9 mouse cellular contexts compared by ENCODE assay signal in genomic region chr6:83598646-83599045, GRCm38 (mm10). TPM values are rescaled to one million over a fixed set of nuclear protein-coding genes. Genes with fewer than 3 reads are reported as not detected.
DNase-seq lines count a peak whose midpoint lies in the region; ATAC-seq and TF ChIP-seq lines count a peak whose summit lies in the region.
"Had no signal": no experiment of that assay in that cellular context is flagged by ENCODE, and none has a peak within 500 bp of the region (broad histone marks: within the 10 kb centered on the region; RNA-seq: fewer than 3 reads in every experiment).

No protein-coding gene starts in this region.

- H3K9ac ChIP-seq in hindbrain, embryonic 16.5 days (ENCODE audit: low read depth, low read length): peak overlapping the region; percentile 52; the same call in 1 of the 2 replicates
- peak overlapping the region; percentile 64; the same call in 1 of the 2 replicates for H3K9ac ChIP-seq in midbrain, embryonic 16.5 days (ENCODE audit: low read depth, low read length)

- ATAC-seq in hindbrain, embryonic 16.5 days: no peak
- ATAC-seq in midbrain, embryonic 16.5 days: peak; percentile 64; the same call in 1 of the 2 replicates

- TF ChIP-seq POLR2A in testis, adult 2 months (IDR thresholded peaks at IDR 0.05; ENCODE audit: control insufficient read depth, low read depth, low read length): no peak

- H3K4me2 ChIP-seq in hindbrain, embryonic 16.5 days (ENCODE audit: low read length): peak overlapping the region; percentile 64
- H3K4me2 ChIP-seq in midbrain, embryonic 16.5 days (ENCODE audit: low read length): peak overlapping the region; percentile 67

- H3K4me3 ChIP-seq in testis, adult 2 months (ENCODE audit: control insufficient read depth, low read depth, low read length): peak overlapping the region; percentile 67
- H3K4me3 ChIP-seq in hindbrain, embryonic 16.5 days (ENCODE audit: low read length): peak overlapping the region; percentile 36
- H3K4me3 ChIP-seq in midbrain, embryonic 16.5 days (ENCODE audit: low read depth, low read length): peak overlapping the region; percentile 39

- H3K36me3 ChIP-seq in testis, adult 2 months (ENCODE audit: control insufficient read depth, insufficient read depth, low read length): no peaks in the 10 kb centered on the region
- H3K36me3 ChIP-seq in hindbrain, embryonic 16.5 days (ENCODE audit: control insufficient read depth, insufficient read depth, low read length): no peaks in the 10 kb centered on the region
- H3K36me3 ChIP-seq in midbrain, embryonic 16.5 days (ENCODE audit: control insufficient read depth, insufficient read depth, low read length): no peaks in the 10 kb centered on the region

- TF ChIP-seq CTCF in testis, adult 2 months (IDR thresholded peaks at IDR 0.05; ENCODE audit: control insufficient read depth, insufficient read depth, insufficient replicate concordance, low read depth, low read length): peak; percentile 57; the same call in 1 of the 2 replicates

- peaks cover 8% of the 10 kb centered on the region for H3K4me1 ChIP-seq in testis, adult 2 months (ENCODE audit: control insufficient read depth, insufficient read depth, low read length)
- no peaks in the 10 kb centered on the region for H3K4me1 ChIP-seq in hindbrain, embryonic 16.5 days (ENCODE audit: control insufficient read depth, insufficient read depth, low read depth, low read length)
- H3K4me1 ChIP-seq in midbrain, embryonic 16.5 days (ENCODE audit: control insufficient read depth, insufficient read depth, low read length): no peaks in the 10 kb centered on the region

- no peaks in the 10 kb centered on the region for H3K9me3 ChIP-seq in hindbrain, embryonic 16.5 days (ENCODE audit: control insufficient read depth, low read length)
- H3K9me3 ChIP-seq in midbrain, embryonic 16.5 days (replicated peaks; ENCODE audit: control insufficient read depth, low read length, poor library complexity, severe bottlenecking): no peaks in the 10 kb centered on the region

- no peak overlapping the region for H3K27ac ChIP-seq in testis, adult 2 months (ENCODE audit: control insufficient read depth, insufficient read depth, low read depth, low read length)
- no peak overlapping the region for H3K27ac ChIP-seq in hindbrain, embryonic 16.5 days (ENCODE audit: low read depth, low read length)
- no peak overlapping the region for H3K27ac ChIP-seq in midbrain, embryonic 16.5 days (ENCODE audit: low read length)

- no peak for DNase-seq in testis, postnatal 14 days (ENCODE audit: low spot score)
- DNase-seq in cerebellum, adult 9-10 months: peak; percentile 30
- peak; percentile 51 for DNase-seq in gastrocnemius, adult 18-20 months (ENCODE audit: low spot score)
- peak; percentile 55 for DNase-seq in liver
- peak; percentile 74 for DNase-seq in thymus, postnatal 14 days

- H3K27me3 ChIP-seq in testis, adult 2 months (ENCODE audit: control insufficient read depth, insufficient read depth, low read length): no peaks in the 10 kb centered on the region
- H3K27me3 ChIP-seq in hindbrain, embryonic 16.5 days (replicated peaks; ENCODE audit: control insufficient read depth, insufficient read depth, low read length): no peaks in the 10 kb centered on the region
- no peaks in the 10 kb centered on the region for H3K27me3 ChIP-seq in midbrain, embryonic 16.5 days (ENCODE audit: control insufficient read depth, insufficient read depth, low read depth, low read length)

- 9% methylated on average over 9 of the region's 9 CpGs for WGBS in hindbrain, embryonic 16.5 days
- 10% methylated on average over 9 of the region's 9 CpGs for WGBS in midbrain, embryonic 16.5 days

RNA-seq across cellular contexts. Expression of gene Stambp, which starts 26.1 kb away (rescaled TPM):
- polyA plus RNA-seq in testis, adult 2 months (2012; rRNA removed): 42.6 and 44.6 TPM in 2 replicates
- total RNA-seq in gastrocnemius, adult 18-20 months (2021): 1 to 10 TPM; 6.2 to 6.8 TPM
- 61.3 and 62.8 TPM in 2 replicates for polyA plus RNA-seq in hindbrain, embryonic 16.5 days (2015; fragmentation: Nextera tagmentation; extraction: Ambion mirVana)
- polyA plus RNA-seq in midbrain, embryonic 16.5 days (2015; fragmentation: Nextera tagmentation; extraction: Ambion mirVana): 71.5 and 76.9 TPM in 2 replicates

RNA-seq across cellular contexts. Expression of gene Clec4f, which starts 57.3 kb away (rescaled TPM):
- 0.14 TPM in 1 of 2 replicates, not detected in the other for polyA plus RNA-seq in testis, adult 2 months (2012; rRNA removed)
- total RNA-seq in gastrocnemius, adult 18-20 months (2021): not detected
- polyA plus RNA-seq in hindbrain, embryonic 16.5 days (2015; fragmentation: Nextera tagmentation; extraction: Ambion mirVana): not detected in 2 replicates
- not detected in 2 replicates for polyA plus RNA-seq in midbrain, embryonic 16.5 days (2015; fragmentation: Nextera tagmentation; extraction: Ambion mirVana)
- total RNA-seq: neutrophil, adult 5-6 weeks had no signal
